Mouse (Mus musculus) G1E (cell line): ENCODE measurements around the gene B4gat1.

Experiments
- CTCF ChIP-seq: IDR thresholded peaks from 2 replicates; pipeline ENCODE4 v1.5.1; 2012; ENCODE audit warnings: low read depth, low read length, inconsistent platforms, mixed read lengths
- GATA1 ChIP-seq: IDR thresholded peaks from 2 replicates; pipeline ENCODE4 v1.6.1; 2012; ENCODE audit warnings: borderline replicate concordance, low read length, inconsistent platforms, mixed read lengths
- POLR2AphosphoS5 ChIP-seq: IDR thresholded peaks from 2 replicates; pipeline ENCODE4 v1.6.1; 2012; ENCODE audit warnings: low read depth, low read length, inconsistent platforms; ENCODE audit not compliant: insufficient replicate concordance

- TF ChIP-seq POLR2AphosphoS5 (no peak), GATA1 (no peak), CTCF (no peak)
Measured at GRCm38 (mm10) chr19:4999445-5000140, 39.0 kb upstream of the B4gat1 start.
